Mouse (Mus musculus): Measurements from ENCODE around the gene Ccdc175.

DNA sequence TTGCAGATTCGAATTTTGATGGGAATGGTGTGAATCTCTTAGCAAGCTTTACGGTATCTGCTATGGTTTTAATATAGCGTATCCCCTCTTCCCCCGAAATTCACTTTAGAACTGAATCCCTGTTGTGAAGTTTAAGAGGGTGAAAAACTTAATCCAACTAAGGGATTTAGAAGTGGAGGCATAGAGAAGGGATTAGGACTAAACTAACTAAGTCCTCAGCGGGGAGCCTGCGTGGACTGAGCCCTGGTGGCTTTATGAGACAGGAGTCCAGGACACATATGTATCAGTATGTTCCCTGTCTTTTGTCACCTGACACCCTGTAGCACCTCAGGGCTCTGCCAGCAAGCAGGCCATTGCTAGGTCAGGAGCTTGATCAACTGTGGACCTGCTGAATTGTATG is 42.9 kb upstream of the Ccdc175 start:
- no peak for TF ChIP-seq POLR2A (IDR thresholded peaks at IDR 0.05; ENCODE audit: control insufficient read depth, extremely low read depth, insufficient read depth, low read length, poor library complexity)
- no peak for TF ChIP-seq CTCF (IDR thresholded peaks at IDR 0.05; ENCODE audit: borderline replicate concordance, control insufficient read depth, extremely low read depth, insufficient read depth, low read length, poor library complexity)
